Mouse (Mus musculus): Measurements from ENCODE around the gene Ppl.

GRCm38 (mm10) chr16:5036649-5037234 is 95.5 kb downstream of the Ppl start:
- TF ChIP-seq CTCF (IDR thresholded peaks at IDR 0.05; ENCODE audit: extremely low read depth, insufficient read length, insufficient replicate concordance, low read depth, low read length): no peak
- TF ChIP-seq POLR2A (IDR thresholded peaks at IDR 0.05; ENCODE audit: low read depth, low read length): no peak
